In the genomic region with DNA sequence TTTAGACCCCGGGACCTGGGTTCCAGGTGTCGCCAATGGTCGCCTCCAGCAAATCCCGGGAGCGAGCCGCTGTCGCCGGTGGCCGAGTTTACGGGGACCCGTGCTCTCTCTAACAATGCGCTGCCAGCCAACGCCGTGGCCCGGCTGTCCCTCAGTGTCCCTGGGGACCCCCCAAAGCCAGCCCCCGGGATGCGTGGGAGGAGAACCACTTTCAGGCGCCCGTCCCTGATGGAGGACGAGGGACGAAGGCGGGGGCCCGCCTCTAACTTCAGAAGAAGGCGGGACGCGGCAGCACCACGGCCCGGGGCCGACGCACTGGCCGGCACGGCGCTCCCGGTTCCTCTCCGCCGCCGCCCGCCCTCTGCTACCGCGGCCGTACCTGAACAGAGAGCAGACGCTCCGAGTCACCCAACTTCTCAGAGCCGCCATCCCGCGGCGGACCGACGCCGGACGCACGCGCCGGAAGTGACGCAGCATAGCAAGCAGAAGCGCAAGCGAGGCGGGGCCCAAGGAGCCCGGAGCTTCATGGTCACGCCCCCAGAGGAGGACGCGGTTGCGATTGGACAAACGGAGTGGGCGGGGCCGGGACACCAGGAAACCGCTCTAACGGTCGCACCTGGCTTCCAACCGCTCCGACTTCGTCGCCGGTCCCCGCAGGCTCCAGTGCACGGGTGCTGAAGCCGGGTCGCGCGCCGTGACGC, we compare ENCODE assay signal across 8 mouse cellular contexts. TPM values are rescaled to one million over a fixed set of nuclear protein-coding genes. Genes with fewer than 3 reads are reported as not detected.
A peak's percentile ranks its signal among the peaks of the same experiment; 100 is the strongest.
DNase-seq lines count a peak whose midpoint lies in the region; ATAC-seq and TF ChIP-seq lines count a peak whose summit lies in the region.

A gene (minus strand): TSS at position 485 of the 701 bp plus-strand sequence.

- no peak for TF ChIP-seq CTCF in G1E (IDR thresholded peaks at IDR 0.05; ENCODE audit: low read depth, low read length)
- no peak for TF ChIP-seq CTCF in layer of hippocampus, adult 2 months (conservative IDR thresholded peaks at IDR 0.05)
- TF ChIP-seq CTCF in lung, embryonic 14.5 days (IDR thresholded peaks at IDR 0.05; ENCODE audit: low read depth) = no peak
- TF ChIP-seq CTCF in olfactory bulb, adult 2 months (IDR thresholded peaks at IDR 0.05; ENCODE audit: insufficient read depth, low read depth, low read length) = no peak
- 0 out of 2 replicates have a peak, but pooled peaks have one; percentile 32 for TF ChIP-seq CTCF in thymus, adult 2 months (IDR thresholded peaks at IDR 0.05; ENCODE audit: borderline replicate concordance, control insufficient read depth, extremely low read depth, insufficient read depth, low read length, poor library complexity)

- peak; percentile 97 for DNase-seq in G1E (ENCODE audit: low spot score)
- peak; percentile 98 to 99 for DNase-seq in cerebellum, adult 18-20 months
- DNase-seq in heart, postnatal 36 days = peak; percentile 98
- DNase-seq in layer of hippocampus, adult 2 months (ENCODE audit: low spot score in 2 of 2) = peak; percentile 96 to 97
- peak; percentile 100 for DNase-seq in lung, embryonic 14.5 days
- DNase-seq in thymus, adult 2 months = peak; percentile 99

- H3K27me3 ChIP-seq in G1E (ENCODE audit: insufficient read depth, low read length) = no peaks in the 10 kb centered on the region
- H3K27me3 ChIP-seq in forebrain, embryonic 16.5 days (replicated peaks; ENCODE audit: control insufficient read depth, insufficient read depth, low read length) = no peaks in the 10 kb centered on the region
- H3K27me3 ChIP-seq in lung, embryonic 14.5 days (ENCODE audit: insufficient read depth, low read length) = no peaks in the 10 kb centered on the region
- H3K27me3 ChIP-seq in thymus, adult 2 months (ENCODE audit: control insufficient read depth, insufficient read depth, low read length) = no peaks in the 10 kb centered on the region

- ATAC-seq in G1E (ENCODE audit: extremely low read depth, insufficient number of reproducible peaks, low FRiP score, poor library complexity, severe bottlenecking) = peak; percentile 96
- ATAC-seq in forebrain, embryonic 16.5 days = peak; percentile 99
- ATAC-seq in lung, embryonic 14.5 days (ENCODE audit: insufficient read depth) = peak; percentile 98

- peaks cover 83% of the 10 kb centered on the region for H3K36me3 ChIP-seq in G1E (replicated peaks)
- H3K36me3 ChIP-seq in forebrain, embryonic 16.5 days (ENCODE audit: control insufficient read depth, insufficient read depth) = peaks cover 3% of the 10 kb centered on the region; the same call in 1 of the 2 replicates
- H3K36me3 ChIP-seq in lung, embryonic 14.5 days (ENCODE audit: insufficient read depth) = peaks cover 20% of the 10 kb centered on the region; the same call in 1 of the 2 replicates
- H3K36me3 ChIP-seq in thymus, adult 2 months (ENCODE audit: control insufficient read depth, insufficient read depth, low read length) = no peaks in the 10 kb centered on the region; the same call in 1 of the 2 replicates

- intact Hi-C loops in heart, postnatal 36 days (cut with DNase I) = loop anchor here (5.0 kb wide), 1 partner anchor 82 kb away; no protein-coding TSS in a partner anchor

- no peaks in the 10 kb centered on the region for H3K9me3 ChIP-seq in G1E (replicated peaks)
- H3K9me3 ChIP-seq in forebrain, embryonic 16.5 days (ENCODE audit: control insufficient read depth, low read length) = no peaks in the 10 kb centered on the region
- no peaks in the 10 kb centered on the region for H3K9me3 ChIP-seq in lung, embryonic 14.5 days (ENCODE audit: low read depth, low read length)

- TF ChIP-seq POLR2A in olfactory bulb, adult 2 months (IDR thresholded peaks at IDR 0.05; ENCODE audit: insufficient read depth, low read depth, low read length) = peak; percentile 99
- TF ChIP-seq POLR2A in thymus, adult 2 months (IDR thresholded peaks at IDR 0.05; ENCODE audit: control insufficient read depth, extremely low read depth, insufficient read depth, low read length, poor library complexity) = peak; percentile 95

- peak within 1 kb of the TSS; percentile 82 for H3K9ac ChIP-seq in forebrain, embryonic 16.5 days (replicated peaks; ENCODE audit: low read depth, low read length)
- peak within 1 kb of the TSS; percentile 81 for H3K9ac ChIP-seq in lung, embryonic 14.5 days

- peak within 1 kb of the TSS; percentile 88 for H3K4me3 ChIP-seq in G1E (ENCODE audit: low read depth, low read length)
- peak within 1 kb of the TSS; percentile 92 for H3K4me3 ChIP-seq in forebrain, embryonic 16.5 days (replicated peaks; ENCODE audit: low read length)
- peak within 1 kb of the TSS; percentile 91 for H3K4me3 ChIP-seq in layer of hippocampus, adult 2 months
- peak within 1 kb of the TSS; percentile 94 for H3K4me3 ChIP-seq in lung, embryonic 14.5 days (ENCODE audit: low read depth, low read length)
- H3K4me3 ChIP-seq in olfactory bulb, adult 2 months (ENCODE audit: insufficient read depth, low read depth, low read length) = peak within 1 kb of the TSS; percentile 90
- H3K4me3 ChIP-seq in thymus, adult 2 months (ENCODE audit: control insufficient read depth, insufficient read depth, low read length) = peak within 1 kb of the TSS; percentile 74

- WGBS in forebrain, embryonic 16.5 days = under 1% methylated on average over 81 of the region's 82 CpGs
- WGBS in lung, embryonic 14.5 days = under 1% methylated on average over 82 of the region's 82 CpGs
- under 1% methylated on average over 82 of the region's 82 CpGs for WGBS in olfactory bulb, adult 2 months
- WGBS in thymus, adult 2 months = under 1% methylated on average over 82 of the region's 82 CpGs

- H3K4me1 ChIP-seq in G1E (ENCODE audit: insufficient read depth, low read depth, low read length) = peaks cover 29% of the 10 kb centered on the region
- H3K4me1 ChIP-seq in forebrain, embryonic 16.5 days (replicated peaks; ENCODE audit: control insufficient read depth, insufficient read depth, low read length) = peaks cover 22% of the 10 kb centered on the region
- peaks cover 8% of the 10 kb centered on the region; the same call in 1 of the 2 replicates for H3K4me1 ChIP-seq in lung, embryonic 14.5 days (ENCODE audit: insufficient read depth)
- peaks cover 8% of the 10 kb centered on the region for H3K4me1 ChIP-seq in olfactory bulb, adult 2 months (ENCODE audit: control insufficient read depth, insufficient read depth, low read length)
- peaks cover 13% of the 10 kb centered on the region for H3K4me1 ChIP-seq in thymus, adult 2 months (replicated peaks; ENCODE audit: control insufficient read depth, insufficient read depth, low read length)

- peak within 1 kb of the TSS; percentile 74 for H3K27ac ChIP-seq in forebrain, embryonic 16.5 days (ENCODE audit: low read length)
- peak within 1 kb of the TSS; percentile 86 for H3K27ac ChIP-seq in layer of hippocampus, adult 2 months
- peak within 1 kb of the TSS; percentile 8; the same call in 1 of the 2 replicates for H3K27ac ChIP-seq in lung, embryonic 14.5 days (ENCODE audit: low read depth)
- no peak within 1 kb of the TSS for H3K27ac ChIP-seq in olfactory bulb, adult 2 months (ENCODE audit: insufficient read depth, low read depth, low read length)
- no peak within 1 kb of the TSS for H3K27ac ChIP-seq in thymus, adult 2 months (ENCODE audit: control insufficient read depth, insufficient read depth, low read length)

- H3K4me2 ChIP-seq in forebrain, embryonic 16.5 days (ENCODE audit: low read length) = peak within 1 kb of the TSS; percentile 96
- peak within 1 kb of the TSS; percentile 94 for H3K4me2 ChIP-seq in lung, embryonic 14.5 days

RNA-seq across cellular contexts. Expression of the gene that starts here (rescaled TPM):
- total RNA-seq in G1E (2014; fragmentation: Nextera tagmentation) (26.0 and 29.6 TPM in 2 replicates), G1E (2017) (47.6 and 51.3 TPM in 2 replicates)
- 4.0 and 6.3 TPM in 2 replicates for polyA plus RNA-seq in G1E (2012)
- polyA plus RNA-seq in forebrain, embryonic 16.5 days (2015; fragmentation: Nextera tagmentation; extraction: Ambion mirVana) = 116 and 123 TPM in 2 replicates
- 10 to 100 TPM; 63.0 to 67.5 TPM for total RNA-seq in heart, postnatal 36 days (2021)
- 10 to 100 TPM; 33.3 to 35.4 TPM for total RNA-seq in layer of hippocampus, adult 2 months (2021)
- 108 and 110 TPM in 2 replicates for polyA plus RNA-seq in lung, embryonic 14.5 days (2014; fragmentation: Nextera tagmentation; extraction: Ambion mirVana)
- not detected in 2 replicates for polyA plus RNA-seq in olfactory bulb, adult 2 months (2012; ENCODE audit: insufficient read depth, insufficient read length, low replicate concordance, missing spikeins)
- 88.1 and 104 TPM in 2 replicates for polyA plus RNA-seq in thymus, adult 2 months (2012; rRNA removed)

Comparison
In these comparisons a context has a peak if more than half of its experiments do, and no peak if none do; other contexts are left out.
1. H3K27ac ChIP-seq: peak in forebrain, embryonic 16.5 days (single experiment), layer of hippocampus, adult 2 months (single experiment) and lung, embryonic 14.5 days (single experiment); none in olfactory bulb, adult 2 months (single experiment) and thymus, adult 2 months (single experiment).
2. Peak in every context shown above with its lines, with median percentiles within 50 percentile points of each other: ATAC-seq, DNase-seq and H3K4me3 ChIP-seq.